Mouse (Mus musculus): ENCODE results near the gene Nxf1. TPM values are rescaled to one million over a fixed set of nuclear protein-coding genes. Genes with fewer than 3 reads are reported as not detected.

Nxf1 gene
- polyA plus RNA-seq, 1 experiment from 2014 or later: 87.7 TPM

DNA sequence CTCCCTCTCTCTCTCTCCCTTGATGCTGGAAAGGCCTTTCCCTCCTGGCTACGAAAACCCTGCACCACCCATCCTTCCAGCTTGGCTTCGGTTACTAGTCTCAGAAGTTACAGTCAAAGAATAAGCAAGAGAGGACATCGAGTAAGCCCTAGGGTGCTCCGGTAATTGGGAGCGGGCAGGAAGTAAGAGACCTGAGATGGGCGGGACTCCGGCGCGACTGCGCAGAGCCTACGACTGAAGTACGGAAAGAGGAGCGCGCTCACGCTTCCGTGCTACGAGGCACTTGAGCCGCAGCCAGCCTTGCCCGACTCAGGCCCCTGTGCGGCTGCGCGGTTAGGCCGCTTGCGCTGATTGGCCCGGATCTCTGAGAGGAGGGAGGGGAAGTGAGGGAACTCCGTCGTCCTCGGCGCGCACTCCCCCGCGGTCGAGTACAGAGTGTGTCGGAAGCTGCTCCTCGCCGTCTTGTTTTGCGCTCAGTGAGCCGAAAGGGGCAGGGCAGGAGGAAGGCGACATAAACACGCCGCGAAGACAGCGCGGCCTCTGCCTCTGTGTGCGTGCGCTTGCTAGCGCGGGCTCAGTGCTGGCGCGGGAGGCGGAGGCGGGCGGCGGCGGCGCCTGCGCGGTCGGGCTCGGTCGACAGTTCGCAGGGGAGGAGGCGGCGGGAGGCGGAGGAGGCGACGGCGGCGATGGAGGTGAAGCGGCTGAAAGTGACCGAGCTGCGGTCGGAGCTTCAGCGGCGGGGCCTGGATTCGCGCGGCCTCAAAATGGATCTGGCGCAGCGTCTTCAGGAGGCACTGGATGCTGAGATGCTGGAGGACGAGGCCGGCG, 62.9 kb downstream of the Nxf1 start, which contains the start of gene Hnrnpul2:
Hnrnpul2 (plus strand) TSS at position 415 of the 828 bp plus-strand sequence.
- H3K27ac ChIP-seq (ENCODE audit: low read length): peak within 1 kb of the TSS; percentile 100
- under 1% methylated on average over 78 of the region's 83 CpGs for WGBS (ENCODE audit: insufficient replicate concordance)
- peak within 1 kb of the TSS; percentile 93 for H3K4me2 ChIP-seq (ENCODE audit: low read depth, low read length)
- H3K9ac ChIP-seq (ENCODE audit: low read depth, low read length): peak within 1 kb of the TSS; percentile 99
- peaks cover 36% of the 10 kb centered on the region for H3K36me3 ChIP-seq (ENCODE audit: control insufficient read depth, insufficient read depth)
- peaks cover 31% of the 10 kb centered on the region for H3K4me1 ChIP-seq (ENCODE audit: control insufficient read depth, low read depth, low read length)
- H3K27me3 ChIP-seq (ENCODE audit: control insufficient read depth, insufficient read depth, low read depth, low read length): no peaks in the 10 kb centered on the region
- H3K9me3 ChIP-seq (replicated peaks; ENCODE audit: control insufficient read depth, low read length): no peaks in the 10 kb centered on the region
- H3K4me3 ChIP-seq (ENCODE audit: low read depth, low read length): peak within 1 kb of the TSS; percentile 100
- ATAC-seq (ENCODE audit: low read depth): peak; percentile 90

Small RNA genes lying within 50 kb of the gene (microRNA-seq; reads per million reads assigned to microRNA genes)
- 0.98 reads per million for gene Mir6992

Other genes starting within 250 kb of the Nxf1 start
- gene Slc22a8, start 165.8 kb upstream of the Nxf1 start, polyA plus RNA-seq (2015; fragmentation: Nextera tagmentation; extraction: Ambion mirVana): 2.4 and 2.6 TPM in 2 replicates
- gene Slc22a6, start 139.0 kb upstream of the Nxf1 start, polyA plus RNA-seq (2015; fragmentation: Nextera tagmentation; extraction: Ambion mirVana): 0.02 TPM in 1 of 2 replicates, not detected in the other
- gene Chrm1, start 93.3 kb upstream of the Nxf1 start, polyA plus RNA-seq (2015; fragmentation: Nextera tagmentation; extraction: Ambion mirVana): 0.02 TPM in 1 of 2 replicates, not detected in the other
- gene Slc3a2, start 33.7 kb upstream of the Nxf1 start, polyA plus RNA-seq (2015; fragmentation: Nextera tagmentation; extraction: Ambion mirVana): 133 and 137 TPM in 2 replicates
- 40.0 and 48.3 TPM in 2 replicates for gene Wdr74, start 21.2 kb upstream of the Nxf1 start, polyA plus RNA-seq (2015; fragmentation: Nextera tagmentation; extraction: Ambion mirVana)
- gene 1700092M07Rik, start 16.4 kb upstream of the Nxf1 start, polyA plus RNA-seq (2015; fragmentation: Nextera tagmentation; extraction: Ambion mirVana): 0.45 and 0.63 TPM in 2 replicates
- 57.8 and 59.8 TPM in 2 replicates for gene Stx5a, start 15.7 kb upstream of the Nxf1 start, polyA plus RNA-seq (2015; fragmentation: Nextera tagmentation; extraction: Ambion mirVana)
- gene Tmem223, start 13.9 kb downstream of the Nxf1 start, polyA plus RNA-seq (2015; fragmentation: Nextera tagmentation; extraction: Ambion mirVana): 48.1 and 50.9 TPM in 2 replicates
- gene Tmem179b, start 17.4 kb downstream of the Nxf1 start, polyA plus RNA-seq (2015; fragmentation: Nextera tagmentation; extraction: Ambion mirVana): 90.9 and 93.7 TPM in 2 replicates
- gene Taf6l, start 29.3 kb downstream of the Nxf1 start, polyA plus RNA-seq (2015; fragmentation: Nextera tagmentation; extraction: Ambion mirVana): 10.0 and 11.0 TPM in 2 replicates
- gene Polr2g, start 41.5 kb downstream of the Nxf1 start, polyA plus RNA-seq (2015; fragmentation: Nextera tagmentation; extraction: Ambion mirVana): 56.4 and 64.8 TPM in 2 replicates
- 1.0 and 1.5 TPM in 2 replicates for gene Zbtb3, start 45.5 kb downstream of the Nxf1 start, polyA plus RNA-seq (2015; fragmentation: Nextera tagmentation; extraction: Ambion mirVana)
- gene Ttc9c, start 62.3 kb downstream of the Nxf1 start, polyA plus RNA-seq (2015; fragmentation: Nextera tagmentation; extraction: Ambion mirVana): 21.6 and 22.9 TPM in 2 replicates
- 1.8 and 2.1 TPM in 2 replicates for gene Hnrnpul2, start 62.9 kb downstream of the Nxf1 start, polyA plus RNA-seq (2015; fragmentation: Nextera tagmentation; extraction: Ambion mirVana)
- not detected in 2 replicates for gene AC129217.1, start 72.7 kb downstream of the Nxf1 start, polyA plus RNA-seq (2015; fragmentation: Nextera tagmentation; extraction: Ambion mirVana)
- gene Bscl2, start 80.4 kb downstream of the Nxf1 start, polyA plus RNA-seq (2015; fragmentation: Nextera tagmentation; extraction: Ambion mirVana): 27.1 and 29.3 TPM in 2 replicates
- gene Gng3, start 82.1 kb downstream of the Nxf1 start, polyA plus RNA-seq (2015; fragmentation: Nextera tagmentation; extraction: Ambion mirVana): 0.22 and 0.51 TPM in 2 replicates
- 0.06 and 0.35 TPM in 2 replicates for gene Lrrn4cl, start 93.7 kb downstream of the Nxf1 start, polyA plus RNA-seq (2015; fragmentation: Nextera tagmentation; extraction: Ambion mirVana)
- 90.5 and 92.7 TPM in 2 replicates for gene Ubxn1, start 114.4 kb downstream of the Nxf1 start, polyA plus RNA-seq (2015; fragmentation: Nextera tagmentation; extraction: Ambion mirVana)
- gene Uqcc3, start 123.8 kb downstream of the Nxf1 start, polyA plus RNA-seq (2015; fragmentation: Nextera tagmentation; extraction: Ambion mirVana): 27.9 and 29.6 TPM in 2 replicates
- gene Lbhd1, start 126.7 kb downstream of the Nxf1 start, polyA plus RNA-seq (2015; fragmentation: Nextera tagmentation; extraction: Ambion mirVana): 29.6 and 41.8 TPM in 2 replicates
- gene Gm49403, start 126.9 kb downstream of the Nxf1 start, polyA plus RNA-seq (2015; fragmentation: Nextera tagmentation; extraction: Ambion mirVana): not detected in 2 replicates
- gene 1810009A15Rik, start 131.8 kb downstream of the Nxf1 start, polyA plus RNA-seq (2015; fragmentation: Nextera tagmentation; extraction: Ambion mirVana): 38.6 and 43.2 TPM in 2 replicates
- not detected in 2 replicates for gene Gm49416, start 131.9 kb downstream of the Nxf1 start, polyA plus RNA-seq (2015; fragmentation: Nextera tagmentation; extraction: Ambion mirVana)
- gene Ints5, start 135.9 kb downstream of the Nxf1 start, polyA plus RNA-seq (2015; fragmentation: Nextera tagmentation; extraction: Ambion mirVana): 18.3 and 21.1 TPM in 2 replicates
- gene Ganab, start 141.0 kb downstream of the Nxf1 start, polyA plus RNA-seq (2015; fragmentation: Nextera tagmentation; extraction: Ambion mirVana): 50.3 and 50.8 TPM in 2 replicates
- 19.8 and 20.5 TPM in 2 replicates for gene B3gat3, start 163.3 kb downstream of the Nxf1 start, polyA plus RNA-seq (2015; fragmentation: Nextera tagmentation; extraction: Ambion mirVana)
- 2.4 and 2.6 TPM in 2 replicates for gene Rom1, start 172.3 kb downstream of the Nxf1 start, polyA plus RNA-seq (2015; fragmentation: Nextera tagmentation; extraction: Ambion mirVana)
- gene Eml3, start 172.5 kb downstream of the Nxf1 start, polyA plus RNA-seq (2015; fragmentation: Nextera tagmentation; extraction: Ambion mirVana): 11.4 and 12.8 TPM in 2 replicates
- gene Mta2, start 184.8 kb downstream of the Nxf1 start, polyA plus RNA-seq (2015; fragmentation: Nextera tagmentation; extraction: Ambion mirVana): 73.9 and 82.3 TPM in 2 replicates
- 12.6 and 12.9 TPM in 2 replicates for gene Tut1, start 196.8 kb downstream of the Nxf1 start, polyA plus RNA-seq (2015; fragmentation: Nextera tagmentation; extraction: Ambion mirVana)
- 153 and 172 TPM in 2 replicates for gene Eef1g, start 210.0 kb downstream of the Nxf1 start, polyA plus RNA-seq (2015; fragmentation: Nextera tagmentation; extraction: Ambion mirVana)
- 3.1 TPM in 2 replicates for gene Ahnak, start 232.2 kb downstream of the Nxf1 start, polyA plus RNA-seq (2015; fragmentation: Nextera tagmentation; extraction: Ambion mirVana)